Mouse (Mus musculus) bone marrow macrophage, adult 2 months (primary cell): ENCODE measurements around the gene Calcrl.

Experiments used
- CTCF ChIP-seq: IDR thresholded peaks from 2 replicates; pipeline ENCODE4 v1.5.1; 2012; ENCODE audit warnings: low read depth, mild to moderate bottlenecking, low read length, moderate library complexity
- POLR2A ChIP-seq: IDR thresholded peaks from 2 replicates; pipeline ENCODE4 v1.6.1; 2012; ENCODE audit warnings: mild to moderate bottlenecking, low read depth, low read length, borderline replicate concordance

DNA sequence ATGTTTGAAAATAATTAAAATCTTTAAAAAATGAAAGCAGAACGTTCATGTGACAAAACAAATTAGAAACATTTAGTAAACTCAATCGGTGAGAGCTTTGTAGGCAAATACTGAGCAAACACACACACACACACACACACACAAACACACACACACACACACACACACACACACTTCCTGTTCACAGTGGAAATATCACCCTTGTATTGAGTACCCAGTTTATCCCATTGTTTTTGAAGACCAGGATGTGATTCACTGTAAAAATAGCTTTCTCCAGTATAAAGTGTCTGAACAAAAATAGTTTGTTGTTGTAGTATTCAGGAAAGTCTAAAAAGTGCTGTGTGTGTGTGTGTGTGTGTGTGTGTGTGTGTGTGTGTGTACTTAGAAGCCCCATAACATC is 130.1 kb downstream of the Calcrl start:
- TF ChIP-seq CTCF = no peak
- TF ChIP-seq POLR2A = no peak
